Mouse (Mus musculus) heart, adult 2 months (tissue): ENCODE measurements around the gene Nudt17.

Source experiments
- CTCF ChIP-seq: fragments of 200-600 bp; IDR thresholded peaks from 2 replicates; pipeline ENCODE4 v1.8.1; 2022; ENCODE audit warnings: antibody characterized with exemption, mild to moderate bottlenecking, moderate library complexity
- EP300 ChIP-seq: fragments of 200-500 bp; IDR thresholded peaks from 2 replicates; pipeline ENCODE4 v1.6.1; 2011; ENCODE audit warnings: low read depth, low read length, control low read depth; ENCODE audit not compliant: insufficient read depth
- POLR2A ChIP-seq: fragments of 200-500 bp; IDR thresholded peaks from 2 replicates; pipeline ENCODE4 v1.6.1; 2011; ENCODE audit warnings: mild to moderate bottlenecking, low read depth, low read length, control low read depth; ENCODE audit not compliant: insufficient read depth

DNA sequence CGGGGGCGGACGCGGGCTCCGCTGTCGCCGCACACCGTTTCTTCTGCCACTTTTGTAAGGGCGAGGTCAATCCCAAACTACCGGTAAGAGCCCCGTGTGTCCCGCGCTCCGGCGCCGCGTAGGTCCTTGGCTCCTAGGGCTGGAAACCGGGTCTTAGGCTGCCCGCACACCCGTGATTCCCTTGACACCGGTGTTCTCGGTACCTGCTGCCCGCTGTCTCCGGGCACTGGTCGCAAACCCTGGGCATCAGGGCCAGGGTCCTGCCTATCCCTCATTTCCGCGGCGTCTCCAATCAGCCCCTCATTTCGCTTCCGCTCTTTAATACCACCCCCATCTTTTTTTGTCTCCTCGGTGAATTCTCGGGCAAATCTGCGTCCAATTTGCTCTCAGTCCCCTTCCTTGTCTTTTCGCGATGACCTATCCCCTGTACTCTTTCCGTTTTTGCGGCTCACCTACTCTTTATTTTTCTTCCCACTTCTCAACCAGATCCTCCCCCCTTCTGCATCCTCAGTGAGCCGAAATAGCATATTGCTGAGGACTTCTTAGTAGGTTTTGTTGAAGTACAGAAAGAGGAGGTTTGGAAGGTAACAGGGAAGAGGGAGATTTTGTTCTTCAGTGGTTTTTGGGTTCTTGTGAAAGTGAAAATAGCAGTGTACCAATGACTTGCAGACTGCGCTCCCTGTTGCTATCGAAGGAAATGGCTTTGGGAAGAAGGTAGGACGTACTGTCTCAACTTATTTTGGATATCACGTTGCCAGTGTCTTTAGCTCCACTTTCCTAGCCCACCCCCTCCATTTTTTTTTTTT lies 19.7 kb upstream of the Nudt17 start:
- no peak for TF ChIP-seq EP300
- no peak for TF ChIP-seq CTCF
- no peak for TF ChIP-seq POLR2A
